Mouse (Mus musculus) E14TG2a.4 (cell line): ENCODE results near the gene Gcsam.

Experiments
- CTCF ChIP-seq: conservative IDR thresholded peaks from 2 replicates; pipeline ENCODE4 v1.5.1; 2014; ENCODE audit warnings: low read length
- NANOG ChIP-seq: IDR thresholded peaks from 2 replicates; pipeline ENCODE4 v1.6.1; 2014; ENCODE audit warnings: borderline replicate concordance, low read length, mixed read lengths
- POU5F1 ChIP-seq: IDR thresholded peaks from 2 replicates; pipeline ENCODE4 v1.6.1; 2014; ENCODE audit warnings: low read length, borderline replicate concordance

DNA sequence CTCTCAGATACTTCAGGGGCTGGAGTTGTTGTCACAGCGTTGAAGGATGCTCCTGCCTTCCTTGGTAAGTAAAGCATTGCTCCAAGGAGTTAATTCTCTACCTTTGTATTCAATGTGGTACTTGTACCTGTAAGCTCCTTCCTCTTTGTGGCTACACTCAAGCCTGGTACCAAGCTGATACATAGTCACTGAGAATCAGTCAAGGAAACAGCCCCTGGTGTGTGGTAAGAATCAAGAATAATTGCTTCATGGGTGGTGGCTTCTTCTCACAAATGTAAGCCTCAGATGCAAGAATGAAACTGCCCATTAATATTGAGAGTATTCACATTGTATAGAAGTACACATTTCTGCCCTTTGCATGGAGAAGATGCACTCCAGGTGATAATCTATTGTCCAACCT lies 5.8 kb downstream of the Gcsam start:
- TF ChIP-seq CTCF (no peak), POU5F1 (no peak), NANOG (no peak)
